Mouse (Mus musculus) erythroblast, embryonic 14.5 days (primary cell): ENCODE results near the gene Zfp53. TPM values are rescaled to one million over a fixed set of nuclear protein-coding genes. Genes with fewer than 3 reads are reported as not detected.
A peak's percentile ranks its signal among the peaks of the same experiment; 100 is the strongest.

ENCODE experiments used
- H3K27me3 ChIP-seq: 2 replicates; pipeline ENCODE4 v1.6.1; 2012; ENCODE audit warnings: inconsistent platforms; ENCODE audit not compliant: control insufficient read depth
- H3K36me3 ChIP-seq: 2 replicates; pipeline ENCODE4 v1.6.1; 2012; ENCODE audit warnings: mild to moderate bottlenecking, inconsistent platforms; ENCODE audit not compliant: control insufficient read depth
- H3K4me1 ChIP-seq: 2 replicates; pipeline ENCODE4 v1.6.1; 2012; ENCODE audit warnings: inconsistent platforms; ENCODE audit not compliant: control insufficient read depth
- H3K4me3 ChIP-seq: replicated peaks from 2 replicates; pipeline ENCODE3; 2012; ENCODE audit warnings: moderate library complexity, mild to moderate bottlenecking, inconsistent platforms
- H3K9me3 ChIP-seq: 2 replicates; pipeline ENCODE4 v1.6.1; 2012; ENCODE audit warnings: low read length, inconsistent platforms, mixed read lengths; ENCODE audit not compliant: control insufficient read depth
- GATA1 ChIP-seq: IDR thresholded peaks from 2 replicates; pipeline ENCODE4 v1.6.1; 2012; ENCODE audit warnings: low read length, inconsistent platforms, mixed read lengths
- TAL1 ChIP-seq: IDR thresholded peaks from 3 replicates; pipeline ENCODE4 v1.6.1; 2012; ENCODE audit warnings: low read length, inconsistent platforms, mixed read lengths
- polyA plus RNA-seq: library from polyadenylated mRNA; stranded (reverse); fragments of >175 nt; gene quantifications from 2 replicates; pipeline ENCODE4 v1.2.3, GENCODE M21; 2012

The Zfp53 gene
- polyA plus RNA-seq, 1 experiment = 0.05 TPM

DNA sequence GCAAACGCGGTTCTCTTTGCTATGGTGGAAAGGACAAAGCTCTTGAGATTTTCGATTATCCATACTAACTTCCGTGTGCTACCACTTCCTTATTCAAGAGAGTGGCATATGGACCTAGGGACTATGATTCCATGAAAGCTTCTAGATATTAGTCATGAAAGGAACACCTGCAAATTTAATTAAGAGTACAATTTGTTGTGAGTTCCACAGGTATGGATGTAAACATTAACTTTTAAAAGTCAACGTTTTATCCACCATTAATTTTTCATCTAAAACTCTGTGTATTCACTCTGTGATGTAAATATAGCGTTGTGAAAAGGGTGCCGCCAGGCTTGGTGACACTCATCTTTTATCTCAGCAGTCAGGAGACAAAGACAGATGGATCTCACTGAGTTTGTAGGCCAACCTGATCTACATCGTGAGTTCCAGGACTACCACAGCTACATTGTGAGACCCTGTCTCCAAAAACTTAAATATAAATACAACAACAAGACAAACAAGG lies 753 bp downstream of the Zfp53 start:
- TF ChIP-seq GATA1 (no peak), TAL1 (no peak)
- peak overlapping the region; percentile 76 for H3K4me3 ChIP-seq

DNA sequence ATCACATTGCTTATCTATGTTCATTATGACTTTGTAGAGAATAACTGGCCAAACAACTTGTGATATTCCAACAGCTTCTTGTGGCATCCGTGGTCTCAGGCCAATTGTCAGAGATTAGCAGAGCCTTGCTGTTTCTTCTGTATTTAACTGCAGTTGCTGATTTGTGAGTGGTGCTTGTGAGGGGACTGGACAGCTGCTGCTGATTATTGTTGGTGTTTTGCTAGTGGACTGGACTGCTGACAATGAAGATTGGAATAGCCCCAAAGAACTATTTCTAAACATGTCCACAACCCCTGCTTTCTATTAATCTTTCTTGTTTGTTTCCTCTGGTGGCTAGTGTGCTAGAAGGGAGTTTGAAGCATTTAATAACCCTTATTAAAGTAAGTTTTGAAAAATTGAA lies 12.6 kb downstream of the Zfp53 start:
- Histone ChIP-seq H3K36me3 (peaks cover 10% of the 10 kb centered on the region), H3K9me3 (no peaks in the 10 kb centered on the region), H3K4me3 (no peak overlapping the region), H3K27me3 (no peaks in the 10 kb centered on the region), H3K4me1 (no peaks in the 10 kb centered on the region)
- TF ChIP-seq TAL1 (no peak), GATA1 (no peak)

More for the DNA sequence above, 753 bp downstream of the Zfp53 start:
- H3K4me1 ChIP-seq = peaks cover 22% of the 10 kb centered on the region
- no peaks in the 10 kb centered on the region for H3K27me3 ChIP-seq
- H3K36me3 ChIP-seq = peaks cover 3% of the 10 kb centered on the region
- H3K9me3 ChIP-seq = no peaks in the 10 kb centered on the region

DNA sequence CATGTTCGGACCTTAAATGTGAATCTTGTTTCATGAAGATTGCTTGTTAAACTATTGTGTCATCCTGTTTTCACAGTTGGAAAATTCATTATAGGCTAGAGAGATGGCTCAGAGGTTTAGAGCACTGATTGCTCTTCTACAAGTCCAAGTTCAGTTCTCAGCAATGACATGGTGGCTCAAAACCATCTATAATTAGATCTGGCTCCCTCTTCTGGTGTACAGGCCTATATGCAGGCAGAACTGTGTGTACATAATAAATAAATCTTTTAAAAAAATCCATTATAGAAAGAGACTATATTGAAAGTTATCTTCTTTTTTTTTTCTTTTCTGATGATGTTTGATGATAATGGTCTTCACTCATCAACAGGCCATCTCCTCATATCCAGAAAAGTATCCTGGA lies 15.7 kb downstream of the Zfp53 start:
- H3K4me1 ChIP-seq = no peaks in the 10 kb centered on the region
- H3K9me3 ChIP-seq = no peaks in the 10 kb centered on the region
- no peak overlapping the region for H3K4me3 ChIP-seq
- H3K27me3 ChIP-seq = no peaks in the 10 kb centered on the region
- H3K36me3 ChIP-seq = peaks cover 19% of the 10 kb centered on the region
- TF ChIP-seq TAL1 = no peak
- TF ChIP-seq GATA1 = no peak

DNA sequence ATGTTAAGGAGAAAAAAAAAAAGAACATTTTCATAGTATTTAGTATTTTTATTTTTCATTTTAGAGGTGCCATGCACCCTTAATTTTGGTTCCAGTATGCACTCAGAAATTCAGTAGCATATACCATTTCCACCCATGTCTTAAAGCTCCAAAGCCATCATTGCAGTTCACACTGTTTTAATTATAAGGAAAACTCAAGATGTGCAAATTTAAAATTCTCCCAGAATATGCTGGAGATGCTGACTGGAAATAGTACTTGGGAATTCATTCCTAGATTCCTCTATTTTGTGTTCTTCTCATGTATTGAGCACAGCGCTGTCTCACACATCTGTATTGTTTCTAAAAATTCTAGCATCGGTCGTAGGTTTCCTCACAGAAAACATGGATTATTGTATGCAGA lies 17.5 kb downstream of the Zfp53 start:
- Histone ChIP-seq H3K4me3 (no peak overlapping the region), H3K9me3 (no peaks in the 10 kb centered on the region), H3K27me3 (no peaks in the 10 kb centered on the region), H3K4me1 (no peaks in the 10 kb centered on the region), H3K36me3 (peaks cover 18% of the 10 kb centered on the region)
- no peak for TF ChIP-seq GATA1
- no peak for TF ChIP-seq TAL1

DNA sequence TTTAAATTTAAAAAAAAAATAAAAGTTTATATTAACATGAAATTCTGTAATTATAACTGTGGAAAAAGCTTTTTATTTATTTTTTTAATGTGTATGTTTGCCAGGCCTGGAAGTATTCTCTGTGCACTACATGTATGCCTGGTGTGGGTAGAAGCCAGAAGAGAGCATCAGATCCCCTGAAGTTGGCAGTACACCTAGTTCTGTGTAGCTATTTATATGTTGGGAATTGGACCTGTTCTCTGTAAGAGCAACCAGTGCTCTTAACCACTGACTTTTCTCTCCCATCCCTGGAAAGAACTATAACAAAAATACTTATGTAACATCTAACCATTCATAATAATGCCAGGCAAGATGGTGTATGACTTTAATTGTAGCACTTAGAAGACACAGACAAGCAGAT lies 21.0 kb downstream of the Zfp53 start:
- Histone ChIP-seq H3K4me3 (no peak overlapping the region), H3K27me3 (no peaks in the 10 kb centered on the region), H3K4me1 (no peaks in the 10 kb centered on the region), H3K36me3 (peaks cover 18% of the 10 kb centered on the region), H3K9me3 (no peaks in the 10 kb centered on the region)
- TF ChIP-seq GATA1 (no peak), TAL1 (no peak)

DNA sequence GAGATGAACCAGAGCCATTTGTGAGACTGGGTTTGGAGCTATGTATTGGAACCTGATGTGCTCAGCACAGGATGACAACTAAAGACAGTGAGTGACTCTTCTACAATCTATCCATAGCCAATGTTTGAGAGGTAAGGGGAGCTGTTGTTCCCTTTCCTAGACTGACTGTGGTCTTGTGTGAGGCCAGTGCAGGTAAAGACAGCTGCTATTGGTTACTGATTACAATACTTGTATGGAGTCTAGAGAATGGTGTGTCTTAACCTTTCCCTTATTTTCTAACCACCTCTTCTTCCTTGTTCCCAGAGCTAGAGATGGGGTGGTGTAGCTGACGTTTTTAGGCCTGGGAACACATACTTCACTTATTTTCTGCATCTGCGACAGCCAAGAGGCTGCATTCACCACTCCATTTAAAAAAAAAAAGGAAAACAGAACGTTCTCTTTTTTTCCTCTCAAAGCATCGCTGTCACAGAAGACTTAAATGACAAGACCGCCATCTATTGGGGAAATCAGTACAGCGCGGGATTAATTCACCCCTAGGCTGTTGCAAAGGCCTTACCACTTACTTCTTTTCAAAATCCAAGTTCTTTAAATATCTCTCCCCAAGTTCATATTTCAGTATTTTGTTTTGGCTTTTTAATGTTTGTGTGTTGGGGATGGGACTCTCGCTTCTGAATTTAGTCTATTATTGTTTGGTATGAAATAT lies 26.8 kb downstream of the Zfp53 start:
- Histone ChIP-seq H3K36me3 (peaks cover under 1% of the 10 kb centered on the region), H3K27me3 (no peaks in the 10 kb centered on the region), H3K9me3 (no peaks in the 10 kb centered on the region), H3K4me3 (peak overlapping the region; percentile 69), H3K4me1 (peaks cover 17% of the 10 kb centered on the region)
- TF ChIP-seq GATA1 (no peak), TAL1 (no peak)

DNA sequence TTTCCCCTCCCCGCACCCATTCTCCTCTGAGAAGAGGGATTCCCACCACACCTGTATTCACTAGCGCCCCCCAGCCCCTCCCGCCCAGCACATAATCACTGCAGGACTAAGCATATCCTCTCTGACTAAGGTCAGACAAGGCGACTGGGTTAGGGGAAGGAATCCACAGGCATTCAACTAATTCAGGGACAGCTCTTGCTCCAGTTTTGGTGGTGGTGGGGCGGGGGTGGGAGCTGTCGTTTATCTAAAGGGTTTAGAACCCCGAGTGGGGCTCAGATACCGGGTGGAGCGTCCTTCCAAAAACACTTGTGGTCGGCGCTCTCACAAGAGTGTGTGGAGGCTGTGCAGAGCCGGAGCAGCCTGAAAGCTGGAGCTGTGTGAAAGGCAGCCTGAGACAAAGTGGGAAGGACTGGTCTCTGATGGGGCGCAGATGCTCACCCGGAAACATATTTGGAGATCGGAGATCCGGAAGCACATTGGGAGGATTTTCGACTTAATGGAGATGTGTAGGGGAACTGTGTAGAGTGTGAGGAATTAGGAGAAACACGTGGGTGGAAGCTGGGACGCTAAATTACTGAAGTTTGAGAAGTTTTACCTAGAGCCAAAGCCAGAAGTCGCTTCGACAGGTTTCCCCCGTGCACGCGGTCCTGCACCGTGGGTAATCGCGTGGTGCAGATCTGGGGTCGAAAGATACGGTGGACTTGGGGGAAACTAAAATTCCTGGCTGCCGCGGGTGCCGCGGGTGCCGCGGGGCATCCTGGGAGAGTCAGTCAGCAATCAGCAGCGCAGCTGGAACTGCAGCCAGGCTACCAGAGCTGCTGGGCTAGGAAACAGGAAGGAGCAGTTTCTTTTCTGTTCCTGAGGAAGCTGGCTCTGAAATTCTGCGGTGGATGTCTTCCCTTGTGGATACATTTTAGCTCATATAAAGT lies 27.7 kb downstream of the Zfp53 start:
- peak overlapping the region; percentile 69 for H3K4me3 ChIP-seq
- H3K9me3 ChIP-seq = no peaks in the 10 kb centered on the region
- TF ChIP-seq TAL1 (no peak), GATA1 (no peak)
- H3K4me1 ChIP-seq = peaks cover 17% of the 10 kb centered on the region
- no peaks in the 10 kb centered on the region for H3K36me3 ChIP-seq
- H3K27me3 ChIP-seq = no peaks in the 10 kb centered on the region

DNA sequence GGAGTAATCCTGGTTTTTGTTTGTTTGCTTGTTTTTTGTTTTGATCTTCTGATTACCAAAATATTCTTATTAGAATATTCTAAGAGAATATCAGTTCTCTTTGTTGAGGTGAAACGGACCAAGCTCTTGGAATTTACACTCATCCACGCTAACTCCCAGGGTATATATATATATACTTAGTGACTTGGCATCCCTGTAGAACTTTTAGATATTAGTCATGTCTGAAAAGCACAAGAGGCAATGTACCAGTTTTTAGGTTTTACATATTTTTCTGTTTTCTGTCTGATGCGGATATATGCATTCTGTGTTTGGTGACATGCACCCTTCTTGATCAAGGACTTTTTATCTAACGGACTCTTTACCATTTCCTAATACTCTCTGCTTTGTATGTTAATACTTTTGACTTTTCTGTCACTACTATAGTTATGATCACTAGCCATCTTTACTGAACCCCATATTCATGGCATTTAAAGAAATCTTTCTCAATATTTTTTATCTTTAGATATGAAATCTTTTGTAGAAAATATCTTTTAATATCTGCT lies 28.4 kb downstream of the Zfp53 start:
- no peaks in the 10 kb centered on the region for H3K9me3 ChIP-seq
- no peaks in the 10 kb centered on the region for H3K36me3 ChIP-seq
- TF ChIP-seq GATA1 = no peak
- TF ChIP-seq TAL1 = no peak
- peak overlapping the region; percentile 69 for H3K4me3 ChIP-seq
- H3K4me1 ChIP-seq = peaks cover 17% of the 10 kb centered on the region
- H3K27me3 ChIP-seq = no peaks in the 10 kb centered on the region

DNA sequence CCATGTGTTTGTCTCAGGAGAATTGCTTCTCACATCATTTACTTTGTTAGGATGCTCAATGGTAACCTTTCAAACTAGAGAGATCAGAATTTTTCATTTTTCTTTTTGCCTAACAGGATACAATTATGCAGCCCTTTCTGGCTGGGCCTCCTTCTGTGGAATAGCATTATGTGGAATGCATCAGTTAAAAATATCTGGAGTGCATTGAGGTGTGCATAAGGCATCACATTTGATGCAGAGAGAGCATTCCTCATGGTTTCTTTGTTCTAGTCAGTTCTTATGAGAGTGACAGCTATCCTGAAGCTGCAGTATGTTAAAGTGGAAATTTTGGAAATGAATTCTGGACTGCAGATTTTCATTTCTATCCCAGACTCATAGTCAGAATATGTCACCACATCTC lies 37.5 kb downstream of the Zfp53 start:
- no peaks in the 10 kb centered on the region for H3K36me3 ChIP-seq
- H3K27me3 ChIP-seq = no peaks in the 10 kb centered on the region
- H3K9me3 ChIP-seq = no peaks in the 10 kb centered on the region
- H3K4me3 ChIP-seq = no peak overlapping the region
- H3K4me1 ChIP-seq = no peaks in the 10 kb centered on the region
- TF ChIP-seq GATA1 (no peak), TAL1 (no peak)
